Mouse (Mus musculus): ENCODE data around the gene Bmp4. TPM values are rescaled to one million over a fixed set of nuclear protein-coding genes. Genes with fewer than 3 reads are reported as not detected.

Gene Bmp4
- polyA plus RNA-seq, 1 experiment from 2014 or later: 73.3 TPM

DNA sequence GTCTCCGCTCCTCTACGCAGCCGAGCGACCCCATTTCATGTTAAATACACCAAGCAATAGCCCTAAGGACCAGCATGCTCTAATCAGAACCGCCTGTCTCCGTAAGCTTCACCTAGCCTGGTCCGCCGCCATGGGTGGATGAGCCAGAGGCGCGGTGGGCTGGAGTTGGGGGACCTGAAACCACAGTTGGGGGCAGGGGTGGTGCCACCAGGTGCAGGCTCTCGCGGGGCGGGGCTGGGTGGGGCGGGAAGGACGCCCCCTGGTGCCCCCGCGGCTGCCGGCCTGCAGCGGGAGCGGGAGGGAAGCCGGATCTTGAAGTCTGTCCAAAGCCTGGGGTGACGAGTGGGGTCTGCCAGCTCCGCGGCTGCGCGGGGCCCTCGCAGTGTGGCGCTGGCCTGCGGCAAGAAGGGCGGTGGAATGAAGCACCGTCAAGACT lies 10.2 kb downstream of the Bmp4 start:
- Histone ChIP-seq H3K9me3 (replicated peaks) (no peaks in the 10 kb centered on the region), H3K4me1 (peaks cover 46% of the 10 kb centered on the region), H3K27ac (peak overlapping the region; percentile 83), H3K4me3 (peak overlapping the region; percentile 52), H3K36me3 (peaks cover 32% of the 10 kb centered on the region), H3K27me3 (ENCODE audit: low read depth, poor library complexity, severe bottlenecking) (peaks cover 38% of the 10 kb centered on the region; the same call in 1 of the 2 replicates)
- WGBS: 6% methylated on average over 31 of the region's 31 CpGs
- DNase-seq (ENCODE audit: low spot score): peak; percentile 70

DNA sequence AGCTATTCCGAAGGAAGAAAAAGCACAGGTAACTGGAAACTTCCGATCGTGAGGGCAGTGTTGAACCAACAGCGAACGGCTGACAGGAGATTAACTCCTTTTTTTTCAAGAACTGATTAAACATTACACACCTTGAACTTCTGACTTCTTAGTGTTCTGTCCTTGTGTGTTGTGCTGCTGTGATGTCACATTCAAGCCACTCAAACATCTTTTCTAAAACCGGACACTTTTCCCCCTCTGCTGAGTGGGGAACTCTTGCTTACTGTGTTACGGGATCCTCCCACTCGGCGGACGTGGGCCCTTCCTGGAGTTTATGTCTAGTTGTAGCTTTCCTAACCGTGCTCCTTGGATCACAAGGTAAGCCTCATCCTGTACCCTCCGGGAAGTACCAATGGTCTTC lies 11.2 kb downstream of the Bmp4 start, which contains the start of gene Gm15217:
Gm15217 (plus strand) TSS at position 130 of the 400 bp plus-strand sequence.
- peaks cover 36% of the 10 kb centered on the region for H3K4me1 ChIP-seq
- DNase-seq (ENCODE audit: low spot score): no peak
- peak within 1 kb of the TSS; percentile 52 for H3K4me3 ChIP-seq
- WGBS: 90% methylated on average over 12 of the region's 12 CpGs
- H3K36me3 ChIP-seq: peaks cover 29% of the 10 kb centered on the region
- H3K27ac ChIP-seq: peak within 1 kb of the TSS; percentile 83
- no peaks in the 10 kb centered on the region for H3K9me3 ChIP-seq (replicated peaks)
- peaks cover 38% of the 10 kb centered on the region; the same call in 1 of the 2 replicates for H3K27me3 ChIP-seq (ENCODE audit: low read depth, poor library complexity, severe bottlenecking)

DNA sequence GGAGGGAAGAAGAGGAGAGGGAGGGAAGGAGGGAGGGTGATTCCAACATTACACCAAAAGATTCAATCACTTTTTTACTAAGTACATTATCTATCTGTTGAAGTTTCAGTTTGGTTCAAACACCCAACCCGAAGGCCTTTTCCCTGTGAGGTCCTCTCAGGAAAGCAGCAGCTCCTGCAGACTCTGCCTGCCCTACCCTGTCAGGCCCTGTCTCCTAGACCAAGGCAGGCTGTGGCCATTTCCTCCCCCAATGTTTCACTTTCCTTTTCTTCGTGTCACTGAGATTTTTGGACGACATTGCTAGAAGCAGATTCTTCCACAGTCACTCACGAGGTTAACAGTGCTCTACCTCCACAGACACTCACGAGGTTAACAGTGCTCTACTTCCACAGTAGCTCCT lies 14.7 kb downstream of the Bmp4 start:
- H3K4me1 ChIP-seq: peaks cover 16% of the 10 kb centered on the region
- no peak overlapping the region for H3K4me3 ChIP-seq
- no peak overlapping the region for H3K27ac ChIP-seq
- 79% methylated on average over 5 of the region's 5 CpGs for WGBS
- no peaks in the 10 kb centered on the region for H3K9me3 ChIP-seq (replicated peaks)
- H3K36me3 ChIP-seq: no peaks in the 10 kb centered on the region
- peaks cover 18% of the 10 kb centered on the region; the same call in 1 of the 2 replicates for H3K27me3 ChIP-seq (ENCODE audit: low read depth, poor library complexity, severe bottlenecking)
- DNase-seq (ENCODE audit: low spot score): no peak

DNA sequence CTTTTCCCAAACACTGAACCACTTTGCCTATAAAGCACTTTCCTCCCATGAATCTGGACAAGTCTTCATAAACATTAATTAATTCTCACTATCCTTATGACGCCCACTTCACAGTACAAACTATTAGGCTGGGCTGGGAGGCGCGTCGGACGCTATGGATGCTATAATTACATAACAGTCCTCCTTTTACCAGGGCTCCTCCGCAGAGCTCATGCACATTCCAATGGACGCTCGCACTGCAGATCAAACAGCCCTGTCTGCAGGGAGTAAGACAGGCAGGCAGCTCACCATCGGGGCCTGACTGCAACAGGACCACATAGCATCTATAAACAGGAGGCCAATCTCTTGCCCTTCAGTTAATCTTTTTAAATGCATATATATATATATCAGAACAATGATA lies 18.0 kb downstream of the Bmp4 start:
- H3K27ac ChIP-seq: no peak overlapping the region
- DNase-seq (ENCODE audit: low spot score): no peak
- H3K9me3 ChIP-seq (replicated peaks): no peaks in the 10 kb centered on the region
- H3K4me1 ChIP-seq: peaks cover 16% of the 10 kb centered on the region
- no peak overlapping the region for H3K4me3 ChIP-seq
- 34% methylated on average over 9 of the region's 9 CpGs for WGBS
- H3K27me3 ChIP-seq (ENCODE audit: low read depth, poor library complexity, severe bottlenecking): no peaks in the 10 kb centered on the region
- H3K36me3 ChIP-seq: no peaks in the 10 kb centered on the region

DNA sequence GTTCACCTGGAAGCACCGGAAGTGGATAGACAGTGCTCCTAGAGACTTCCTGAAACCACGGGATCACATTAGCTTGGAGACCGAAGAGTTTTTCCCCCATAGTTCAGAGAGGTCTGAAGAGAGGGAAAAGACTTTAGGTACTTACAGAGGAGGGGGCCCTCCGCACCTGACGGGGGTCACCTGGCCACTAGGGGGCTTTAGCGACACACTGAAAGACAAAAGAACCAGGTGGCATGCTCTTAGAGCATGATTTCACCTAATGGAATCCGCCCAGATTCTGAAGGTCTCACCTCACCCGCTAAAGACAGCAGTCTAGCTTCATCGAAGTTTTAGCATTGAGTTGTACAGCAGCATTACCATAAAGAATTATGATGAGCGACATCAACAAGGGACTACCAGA lies 27.3 kb downstream of the Bmp4 start:
- no peaks in the 10 kb centered on the region for H3K4me1 ChIP-seq
- H3K36me3 ChIP-seq: no peaks in the 10 kb centered on the region
- 36% methylated on average over 10 of the region's 10 CpGs for WGBS
- H3K27me3 ChIP-seq (ENCODE audit: low read depth, poor library complexity, severe bottlenecking): peaks cover 4% of the 10 kb centered on the region; the same call in 1 of the 2 replicates
- DNase-seq (ENCODE audit: low spot score): no peak
- no peak overlapping the region for H3K27ac ChIP-seq
- no peaks in the 10 kb centered on the region for H3K9me3 ChIP-seq (replicated peaks)
- H3K4me3 ChIP-seq: no peak overlapping the region

DNA sequence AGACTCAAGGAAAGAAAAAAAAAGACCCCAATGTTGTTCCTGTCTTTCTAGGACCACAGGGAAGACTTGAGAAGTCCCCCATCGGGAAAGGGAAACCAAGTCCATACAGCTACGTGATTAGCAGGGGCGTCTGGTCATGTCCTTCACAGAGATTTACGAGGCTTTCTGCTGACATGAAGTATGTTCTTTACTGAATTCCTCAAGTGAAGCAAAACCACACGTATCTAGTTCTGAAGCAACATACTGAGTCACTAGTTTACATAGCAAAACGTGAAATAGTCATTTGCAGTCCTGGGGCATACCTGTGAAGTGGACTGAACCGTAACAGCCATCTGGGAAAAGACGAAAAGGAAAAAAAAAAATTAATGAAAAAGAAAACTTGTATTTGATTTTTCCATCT lies 32.8 kb downstream of the Bmp4 start:
- Histone ChIP-seq H3K4me3 (no peak overlapping the region), H3K9me3 (replicated peaks) (no peaks in the 10 kb centered on the region), H3K27ac (no peak overlapping the region), H3K27me3 (ENCODE audit: low read depth, poor library complexity, severe bottlenecking) (no peaks in the 10 kb centered on the region), H3K4me1 (no peaks in the 10 kb centered on the region; the same call in 1 of the 2 replicates), H3K36me3 (no peaks in the 10 kb centered on the region)
- 68% methylated on average over 8 of the region's 8 CpGs for WGBS
- DNase-seq (ENCODE audit: low spot score): no peak

DNA sequence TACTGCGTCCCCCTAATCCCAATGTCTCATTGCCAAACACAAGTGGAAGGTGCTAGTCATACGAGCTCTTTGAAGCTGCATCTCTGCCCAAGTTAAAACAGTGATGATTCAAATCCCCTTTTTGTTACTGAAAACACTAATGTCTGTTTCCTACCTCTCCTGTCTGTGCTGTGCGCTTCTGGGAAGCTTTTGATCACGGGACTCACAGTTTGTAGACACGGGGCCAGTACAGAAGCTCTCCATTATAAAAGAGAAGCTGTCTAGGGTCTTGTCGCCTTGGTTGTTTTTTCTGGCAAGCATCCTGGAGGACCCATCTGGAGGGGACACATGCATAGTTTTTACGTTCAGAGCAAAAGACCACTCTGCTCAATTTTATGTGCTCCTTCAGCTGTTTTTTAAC lies 33.2 kb downstream of the Bmp4 start:
- H3K36me3 ChIP-seq: no peaks in the 10 kb centered on the region
- DNase-seq (ENCODE audit: low spot score): no peak
- no peak overlapping the region for H3K27ac ChIP-seq
- no peaks in the 10 kb centered on the region; the same call in 1 of the 2 replicates for H3K4me1 ChIP-seq
- no peaks in the 10 kb centered on the region for H3K27me3 ChIP-seq (ENCODE audit: low read depth, poor library complexity, severe bottlenecking)
- H3K4me3 ChIP-seq: no peak overlapping the region
- WGBS: 81% methylated on average over 7 of the region's 7 CpGs
- no peaks in the 10 kb centered on the region for H3K9me3 ChIP-seq (replicated peaks)

DNA sequence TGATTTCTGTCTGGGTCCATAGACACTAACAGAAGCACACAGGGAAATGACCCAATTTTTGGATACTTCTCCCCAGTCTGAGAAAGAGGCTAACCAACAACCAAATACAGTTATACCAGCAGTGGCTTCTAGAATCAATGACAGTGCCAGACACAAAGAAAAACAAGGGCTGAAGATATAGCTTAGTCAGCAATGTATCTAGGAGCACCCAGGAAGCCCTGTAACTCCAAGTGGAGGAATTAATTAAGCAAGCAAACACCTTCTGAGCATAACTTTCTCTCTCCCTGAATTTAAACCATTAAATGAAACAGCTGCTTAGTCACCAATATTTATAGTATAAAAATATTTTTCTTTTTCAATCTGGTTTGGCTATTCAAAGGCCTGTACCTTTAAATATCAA lies 45.7 kb downstream of the Bmp4 start:
- Histone ChIP-seq H3K4me3 (no peak overlapping the region), H3K36me3 (no peaks in the 10 kb centered on the region), H3K27me3 (ENCODE audit: low read depth, poor library complexity, severe bottlenecking) (no peaks in the 10 kb centered on the region), H3K4me1 (no peaks in the 10 kb centered on the region), H3K9me3 (replicated peaks) (no peaks in the 10 kb centered on the region), H3K27ac (no peak overlapping the region)
- no peak for DNase-seq (ENCODE audit: low spot score)

DNA sequence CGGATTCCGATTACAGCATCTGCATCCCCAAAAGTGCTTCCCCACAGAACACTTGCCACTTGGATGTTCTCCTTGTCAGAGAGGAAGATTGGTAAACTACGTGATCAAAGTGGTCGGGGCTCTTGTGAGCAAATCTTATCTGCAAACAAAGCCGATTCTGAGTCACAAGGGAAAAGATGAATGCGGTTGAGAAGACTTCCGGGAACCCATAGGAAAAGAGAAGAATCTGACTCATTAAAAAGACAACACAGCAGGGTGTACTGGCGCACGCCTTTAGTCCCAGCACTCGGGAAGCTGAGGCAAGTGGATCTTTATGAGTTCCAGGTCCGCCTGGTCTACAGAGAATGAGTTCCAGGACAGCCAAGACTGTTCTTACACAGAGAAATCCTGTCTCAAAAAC lies 51.7 kb downstream of the Bmp4 start:
- DNase-seq (ENCODE audit: low spot score): no peak
- Histone ChIP-seq H3K9me3 (replicated peaks) (no peaks in the 10 kb centered on the region), H3K4me3 (no peak overlapping the region), H3K27ac (no peak overlapping the region), H3K27me3 (ENCODE audit: low read depth, poor library complexity, severe bottlenecking) (no peaks in the 10 kb centered on the region), H3K4me1 (peaks cover under 1% of the 10 kb centered on the region; the same call in 1 of the 2 replicates), H3K36me3 (no peaks in the 10 kb centered on the region)
- WGBS: 88% methylated on average over 11 of the region's 11 CpGs

Other genes starting within 250 kb of the Bmp4 start
- 0.31 and 0.35 TPM in 2 replicates for gene Gm15217, start 11.3 kb downstream of the Bmp4 start, polyA plus RNA-seq (2016; fragmentation: Nextera tagmentation; extraction: Ambion mirVana)

Data from limb, embryonic 10.5 days (tissue).